Mouse (Mus musculus) adrenal gland, adult (tissue): ENCODE measurements around the gene Ptpre.

Experiments
- DNase-seq, 2 experiments: peaks; one replicate each; pipeline ENCODE4 v3.0.0; 2022 to 2023; ENCODE audit warnings: low spot score in 1 of 2; ENCODE audit not compliant: inconsistent age in 2 of 2

Gene Ptpre

DNA sequence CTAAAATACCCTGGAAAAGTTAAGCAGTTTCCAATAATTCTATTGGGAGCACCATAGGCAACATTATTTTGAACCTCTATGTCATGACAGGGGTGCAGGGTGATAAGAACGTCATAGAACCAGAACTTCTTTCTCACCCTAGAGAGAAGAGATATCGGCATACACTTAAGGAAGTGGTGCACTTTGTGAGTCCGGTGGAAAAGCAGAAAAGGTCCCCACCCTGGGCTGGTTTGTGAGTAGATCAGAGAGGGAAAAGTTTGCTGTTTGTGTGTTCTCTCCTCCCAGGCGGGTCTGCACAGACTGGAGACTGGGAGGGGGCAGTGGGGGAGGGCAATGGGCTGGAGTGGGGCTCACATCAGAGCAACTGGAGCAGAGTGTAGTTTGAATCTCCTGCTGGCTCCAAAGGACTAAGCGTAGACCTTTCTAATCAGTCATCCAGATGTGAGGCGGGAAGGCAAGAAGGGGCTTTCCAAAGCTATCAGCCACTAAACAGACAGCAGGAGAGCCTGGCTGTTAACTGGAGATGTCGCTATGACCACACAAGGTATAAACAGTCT is 184.2 kb downstream of the Ptpre start:
- no peak for DNase-seq

DNA sequence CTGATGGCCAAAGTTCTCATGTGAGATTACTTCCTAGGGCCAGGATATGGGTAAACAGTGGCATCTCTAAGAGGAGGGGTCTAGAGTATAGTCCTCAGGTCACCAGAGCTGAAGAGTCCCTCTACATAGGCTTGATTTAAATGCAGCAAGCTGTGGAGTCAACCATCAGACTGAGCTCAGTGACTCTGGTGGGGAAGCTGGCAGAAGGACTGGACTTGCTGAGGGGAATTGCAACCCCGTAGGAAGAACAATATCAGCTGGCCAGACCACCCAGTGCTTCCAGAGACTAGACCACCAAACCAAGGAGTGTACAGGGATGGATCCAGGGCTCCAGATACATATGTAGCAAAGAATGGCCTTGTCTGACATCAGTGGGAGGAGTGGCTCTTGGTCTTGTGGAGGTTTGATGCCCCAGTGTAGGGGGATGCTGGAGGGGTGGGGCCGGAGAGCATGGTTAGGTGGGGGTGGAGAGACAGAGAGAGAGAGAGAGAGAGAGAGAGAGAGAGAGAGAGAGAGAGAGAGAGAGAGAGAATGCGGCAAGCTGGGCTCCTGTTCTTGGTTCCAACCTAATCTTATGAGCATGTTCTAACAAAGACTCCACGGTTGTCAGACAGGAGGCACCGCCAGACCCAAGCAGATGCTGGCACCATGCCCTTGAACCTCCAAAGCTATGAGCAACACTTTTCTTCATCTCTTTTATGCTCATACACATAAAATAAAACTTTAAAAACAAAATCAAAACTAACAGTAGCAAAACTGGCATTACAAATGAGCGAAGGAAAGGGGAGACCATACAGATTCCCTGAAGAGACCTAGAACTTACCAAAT is 184.9 kb downstream of the Ptpre start:
- DNase-seq, result no peak

DNA sequence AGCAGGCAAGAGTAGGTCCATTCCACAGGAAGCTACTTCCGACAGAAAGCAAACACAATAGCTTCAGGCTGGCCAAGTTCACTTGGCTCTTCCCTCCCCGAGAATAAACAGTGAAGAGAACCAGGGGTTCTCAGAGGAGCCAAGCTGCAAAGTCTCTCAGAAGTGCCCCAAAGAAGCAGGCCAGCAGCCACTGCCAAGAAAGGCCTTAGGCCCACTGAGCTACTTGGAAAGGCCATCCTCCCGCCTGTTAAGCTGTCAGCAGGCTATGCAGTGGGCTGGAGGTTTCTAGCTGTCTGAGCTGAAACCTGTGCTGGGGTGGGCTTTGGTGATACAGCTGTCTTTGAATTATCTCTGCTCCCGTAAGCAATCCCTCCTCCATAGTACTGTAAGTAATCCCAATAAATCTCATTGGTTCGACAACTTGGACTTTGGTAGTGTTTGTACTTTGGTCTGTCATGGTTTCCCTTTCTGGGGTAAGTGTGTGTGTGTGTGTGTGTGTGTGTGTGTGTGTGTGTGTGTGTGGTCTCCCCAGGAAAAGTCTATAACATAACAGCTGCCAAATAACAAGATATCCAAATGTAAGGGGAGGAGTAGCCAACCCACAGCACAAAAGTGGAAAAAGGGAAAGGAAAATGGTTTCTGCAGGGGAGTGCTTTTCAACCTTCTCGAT is 186.5 kb downstream of the Ptpre start:
- DNase-seq, result no peak

GRCm38 (mm10) chr7:135726707-135727106 is 189.4 kb downstream of the Ptpre start:
- DNase-seq, result no peak

- no peak for DNase-seq
Measured at GRCm38 (mm10) chr7:135728038-135728437, 190.8 kb downstream of the Ptpre start.

GRCm38 (mm10) chr7:135734379-135734778 is 197.1 kb downstream of the Ptpre start:
- no peak for DNase-seq

DNA sequence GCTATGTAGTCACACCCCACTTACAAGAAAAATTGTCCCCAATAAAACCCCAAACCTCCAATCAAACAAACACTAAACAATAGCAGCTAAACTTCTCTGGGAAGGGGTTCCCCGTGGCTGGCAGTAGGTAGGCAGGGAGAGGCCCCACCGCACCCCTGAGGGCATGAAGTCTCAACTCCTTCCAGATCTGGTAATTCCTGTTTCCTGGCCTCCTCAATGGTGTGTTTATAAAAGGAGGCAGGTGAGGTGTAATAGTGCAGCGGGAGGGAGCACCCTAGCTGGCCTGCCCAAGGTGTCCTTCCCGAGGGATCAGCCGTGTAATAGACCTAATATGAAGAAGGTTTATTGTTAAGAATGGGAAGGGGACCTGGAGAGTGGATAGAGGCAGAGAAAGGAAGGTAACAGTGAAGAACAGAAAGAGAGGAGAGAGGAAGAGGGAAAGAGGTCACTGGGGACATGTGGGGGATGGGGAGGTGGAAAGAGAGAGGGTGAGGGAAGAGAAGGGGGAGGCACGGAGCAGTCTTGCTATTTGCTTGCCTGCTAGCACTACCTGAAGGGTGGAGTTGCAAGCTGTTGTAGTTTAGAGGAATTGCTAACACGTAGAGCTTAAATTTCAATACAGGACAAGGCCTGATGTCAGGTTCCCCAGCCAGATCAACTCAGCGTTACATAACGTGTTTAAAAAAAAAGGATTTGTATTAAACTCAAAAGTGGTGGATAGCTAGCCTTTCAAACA is 197.8 kb downstream of the Ptpre start:
- no peak for DNase-seq
